Mouse (Mus musculus) fibroblast of lung, adult 2 months (primary cell): Measurements from ENCODE around the gene Rpl23.
"Not testable (repeated sequence)": the region's sequence is repeated elsewhere in the genome, so short reads cannot be mapped to it uniquely, and the experiment has no call there.

Source experiments
- DNase-seq: peaks from one replicate; pipeline ENCODE4 v3.0.0-alpha.2; 2011; ENCODE audit warnings: low read depth

Gene Rpl23

DNA sequence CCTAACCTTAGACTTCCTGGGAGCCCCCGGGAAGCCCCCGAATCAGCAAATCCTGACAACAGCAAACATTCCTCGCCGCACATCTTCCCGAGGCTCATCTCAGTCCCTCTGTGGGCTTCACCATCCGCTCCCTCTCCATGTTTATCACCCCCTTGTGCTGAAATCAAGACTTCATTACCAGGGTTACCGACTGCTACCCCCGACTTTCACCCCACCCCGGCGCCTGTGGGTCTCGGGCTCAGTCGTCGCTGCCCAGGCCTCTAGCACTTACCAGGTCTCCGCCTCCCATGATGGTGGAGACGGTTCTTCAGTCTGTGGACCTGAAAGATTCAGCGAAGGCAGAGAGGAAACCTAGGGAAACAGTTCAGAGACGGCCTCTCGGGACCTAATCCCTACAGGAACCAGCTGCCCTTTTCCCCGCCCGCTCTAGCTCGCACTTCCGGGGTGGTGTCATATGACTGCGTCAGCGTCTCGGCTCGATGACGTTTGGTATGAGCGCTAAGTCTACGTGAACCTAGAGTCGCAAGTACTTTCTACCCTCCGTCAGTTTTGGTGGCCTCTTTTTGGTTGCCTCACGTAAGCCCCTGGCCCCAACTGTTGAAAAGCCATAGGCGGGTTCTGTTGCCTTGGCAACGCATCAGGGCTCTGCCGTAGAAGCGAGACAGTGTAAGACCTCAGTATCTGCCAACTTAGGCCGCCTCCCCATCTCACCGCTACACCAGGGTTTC is 15.9 kb downstream of the Rpl23 start, which contains the start of gene Cwc25:
Cwc25 (minus strand) TSS at position 403 of the 728 bp plus-strand sequence.
- peak; percentile 95 for DNase-seq

DNA sequence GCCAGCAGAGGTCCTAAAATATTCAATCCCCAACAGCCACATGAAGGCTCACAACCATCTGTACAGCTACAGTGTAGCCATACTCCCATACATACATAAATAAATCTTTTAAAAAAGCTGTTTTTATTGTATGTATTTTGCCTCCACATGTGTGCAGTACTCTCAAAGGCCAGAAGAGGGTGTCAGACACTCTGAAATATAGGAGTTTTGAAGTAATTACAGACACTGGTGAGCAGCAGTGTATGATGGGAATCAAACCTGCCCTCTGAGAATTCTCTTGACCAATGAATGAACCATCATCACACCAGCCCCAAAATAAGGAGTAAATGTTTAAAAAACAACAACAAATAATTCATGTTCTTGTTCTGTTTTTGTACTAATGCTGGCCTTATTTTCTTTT is 20.6 kb downstream of the Rpl23 start:
- DNase-seq = no peak

GRCm38 (mm10) chr11:97758942-97759341 is 23.3 kb downstream of the Rpl23 start:
- DNase-seq = no peak

DNA sequence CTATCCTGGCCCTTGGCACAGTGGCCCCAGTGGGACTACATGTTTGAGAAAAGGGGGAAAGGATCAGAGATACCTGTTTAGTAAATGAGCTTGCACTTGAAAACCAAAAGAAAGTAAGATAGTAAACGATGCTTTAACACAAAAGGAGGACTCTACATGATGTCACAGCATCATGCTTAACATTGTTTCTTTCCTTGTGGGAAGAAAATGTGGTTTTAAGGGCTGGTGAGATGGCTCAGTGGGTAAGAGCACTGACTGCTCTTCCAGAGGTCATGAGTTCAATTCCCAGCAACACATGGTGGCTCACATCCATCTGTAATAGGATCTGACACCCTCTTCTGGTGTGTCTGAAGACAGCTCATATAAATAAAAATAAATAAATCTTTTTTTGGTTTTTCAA is 24.1 kb downstream of the Rpl23 start:
- no peak for DNase-seq

- no peak for DNase-seq
These were observed 29.0 kb downstream of the Rpl23 start for GRCm38 (mm10) chr11:97753277-97753676.

- DNase-seq = no peak
These were observed 33.7 kb downstream of the Rpl23 start for GRCm38 (mm10) chr11:97748496-97748895.

DNA sequence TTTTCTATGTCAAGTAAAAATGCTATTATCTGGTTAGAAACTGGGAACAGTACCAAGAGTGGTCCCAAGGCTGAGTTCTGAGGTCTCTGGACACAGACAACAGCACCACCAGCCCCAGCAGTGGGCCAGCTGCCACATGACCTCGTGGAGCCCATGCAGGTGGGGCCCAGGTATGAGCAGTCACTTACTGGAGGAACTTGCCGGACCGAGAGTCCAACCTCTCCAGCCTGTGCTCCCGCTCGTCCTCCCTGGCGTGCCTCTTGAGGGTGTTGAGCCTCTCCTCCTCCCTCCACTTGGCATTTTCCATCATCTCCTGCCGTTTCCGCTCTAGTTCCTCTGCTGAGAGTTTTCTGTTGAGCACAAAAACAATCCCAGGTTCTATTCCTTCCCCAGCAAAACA is 34.5 kb downstream of the Rpl23 start:
- no peak for DNase-seq

DNA sequence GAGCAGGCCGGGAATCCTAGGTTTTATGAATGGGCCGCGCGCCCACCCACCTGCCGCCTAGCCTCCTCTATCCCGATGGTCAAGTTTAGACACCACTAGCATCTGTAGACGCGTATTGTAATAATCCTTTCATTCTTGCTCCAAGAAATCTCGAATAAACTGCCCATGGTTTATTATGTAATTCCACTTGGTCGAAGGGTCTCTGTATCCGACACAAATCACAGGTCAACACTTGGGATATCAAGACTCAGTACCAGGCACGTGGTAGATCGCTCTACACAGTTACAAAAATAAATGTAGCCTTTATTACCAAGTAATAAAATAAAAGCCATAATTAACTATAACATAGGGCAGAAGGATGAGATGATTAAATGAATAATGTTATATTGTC is 36.9 kb downstream of the Rpl23 start:
- DNase-seq = no peak

GRCm38 (mm10) chr11:97744718-97745330 is 37.4 kb downstream of the Rpl23 start:
- peak; percentile 96 for DNase-seq

- DNase-seq = no peak
These were observed 38.0 kb downstream of the Rpl23 start, which contains the start of gene Pip4k2b for GRCm38 (mm10) chr11:97744063-97744717. TSS of gene Pip4k2b (minus strand) at chr11:97744704.

- DNase-seq = no peak
These were observed 38.8 kb downstream of the Rpl23 start for GRCm38 (mm10) chr11:97743423-97743822.

DNA sequence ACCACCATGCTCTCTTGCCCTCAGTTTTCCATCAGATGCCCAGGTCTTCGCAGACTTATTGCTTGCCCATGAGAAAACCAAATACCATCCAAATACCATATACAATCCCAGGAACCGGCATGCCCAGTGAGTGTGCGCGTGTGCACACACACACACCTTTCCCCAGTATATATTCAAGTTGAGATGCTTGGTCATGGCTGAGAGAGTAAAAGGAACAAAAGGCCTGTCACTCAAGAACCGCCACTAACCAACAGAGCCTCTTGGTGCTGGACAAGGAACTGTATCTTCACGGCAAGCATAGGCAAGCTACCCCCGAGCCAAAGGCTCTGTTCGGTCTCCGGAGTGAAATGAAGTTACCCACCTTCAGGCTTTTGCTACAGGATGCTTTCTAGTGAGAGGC is 39.6 kb downstream of the Rpl23 start:
- no peak for DNase-seq

GRCm38 (mm10) chr11:97742157-97742556 is 40.1 kb downstream of the Rpl23 start:
- no peak for DNase-seq

GRCm38 (mm10) chr11:97740190-97740589 is 42.0 kb downstream of the Rpl23 start:
- DNase-seq = no peak

DNA sequence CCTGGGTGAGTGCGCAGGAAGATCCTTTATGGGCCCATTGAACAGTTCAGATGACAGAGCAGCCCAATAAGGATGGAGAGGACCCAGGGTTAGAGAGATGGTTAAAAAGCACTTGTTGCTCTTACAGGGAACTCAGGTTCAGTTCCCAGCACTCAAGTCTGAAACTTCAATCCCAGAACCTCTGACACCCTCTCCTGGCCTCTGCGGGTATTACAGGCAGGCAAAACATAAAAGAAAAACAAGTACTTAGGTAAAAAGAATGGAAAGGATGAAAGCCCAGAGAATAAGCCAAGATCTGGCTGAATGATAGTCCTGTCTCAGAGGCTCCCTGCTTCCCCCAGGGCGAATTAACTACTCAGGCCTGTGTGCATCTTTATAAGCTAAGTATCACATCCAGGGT is 43.1 kb downstream of the Rpl23 start:
- DNase-seq = no peak

GRCm38 (mm10) chr11:97738703-97739102 is 43.5 kb downstream of the Rpl23 start:
- no peak for DNase-seq

- no peak for DNase-seq
These were observed 44.6 kb downstream of the Rpl23 start for GRCm38 (mm10) chr11:97737600-97737999.

- DNase-seq = no peak
These were observed 45.6 kb downstream of the Rpl23 start for GRCm38 (mm10) chr11:97736645-97737044.

GRCm38 (mm10) chr11:97734810-97735209 is 47.4 kb downstream of the Rpl23 start:
- DNase-seq = not testable (repeated sequence)

DNA sequence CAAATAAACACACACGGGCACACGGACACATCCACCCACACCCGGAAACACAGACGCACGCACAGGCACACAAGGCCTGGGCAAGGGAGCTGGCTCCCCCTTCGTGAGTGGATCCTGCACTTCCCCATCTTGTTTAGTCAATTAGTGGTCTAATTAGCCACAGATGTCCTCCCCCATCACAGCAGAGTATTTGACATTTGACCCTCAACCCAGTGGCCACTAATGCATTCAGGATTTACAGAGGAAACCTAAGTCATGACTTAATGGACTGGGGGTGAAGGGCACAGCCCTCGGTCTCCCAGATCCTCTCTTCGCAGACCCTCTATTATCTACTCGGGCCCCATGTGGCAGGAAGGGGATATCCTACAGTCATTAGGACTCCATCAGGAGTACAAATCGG is 48.5 kb downstream of the Rpl23 start:
- no peak for DNase-seq

DNA sequence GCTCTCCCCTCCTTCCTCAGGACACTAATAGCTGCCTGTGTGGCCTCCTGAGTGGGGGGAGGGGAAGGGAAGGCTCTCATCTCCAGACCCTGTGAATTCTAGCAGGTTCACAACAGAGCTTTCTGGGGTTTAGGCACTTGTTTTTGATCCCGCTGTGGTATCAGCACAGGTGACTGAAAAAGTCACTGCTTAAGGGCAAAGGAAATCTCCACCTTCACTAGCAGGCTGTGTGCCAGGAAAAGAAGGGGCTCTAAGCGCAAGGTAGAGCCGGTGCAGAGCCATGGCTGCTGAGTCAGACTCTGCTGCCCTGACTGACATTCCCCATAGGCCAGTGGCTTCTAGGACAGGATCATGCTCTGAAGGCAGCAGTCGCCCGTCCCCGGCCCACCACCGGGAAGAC is 53.5 kb downstream of the Rpl23 start:
- DNase-seq = no peak

GRCm38 (mm10) chr11:97728311-97728710 is 53.9 kb downstream of the Rpl23 start:
- DNase-seq = no peak
